Comparison of ENCODE assay signal across 9 mouse cellular contexts in the genomic region with DNA sequence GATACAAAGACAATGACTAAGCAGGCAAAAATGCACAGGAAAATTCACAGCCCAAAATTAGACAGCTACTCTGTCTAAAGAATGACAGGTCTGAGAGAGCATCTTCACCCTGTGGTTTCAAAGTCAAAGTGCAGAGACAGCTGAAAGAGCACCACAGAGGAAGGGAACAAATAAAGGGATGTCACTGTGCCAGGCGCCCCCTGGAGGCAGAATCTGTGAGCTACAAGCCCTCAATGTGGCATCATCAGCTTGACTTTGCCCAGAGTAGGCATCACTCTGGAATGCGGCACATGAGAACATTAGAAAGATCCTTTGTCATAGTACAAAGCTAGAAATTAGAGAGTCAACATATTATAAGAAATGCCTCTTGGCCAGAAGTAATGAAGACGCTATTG. TPM values are rescaled to one million over a fixed set of nuclear protein-coding genes. Genes with fewer than 3 reads are reported as not detected.
DNase-seq lines count a peak whose midpoint lies in the region; ATAC-seq and TF ChIP-seq lines count a peak whose summit lies in the region.
"Had no signal": no experiment of that assay in that cellular context is flagged by ENCODE, and none has a peak within 500 bp of the region (broad histone marks: within the 10 kb centered on the region; RNA-seq: fewer than 3 reads in every experiment).

No protein-coding gene starts in this region.

- peak; percentile 57 for TF ChIP-seq CTCF in gastrocnemius, adult 2 months (IDR thresholded peaks at IDR 0.05)

- no peak for ATAC-seq in erythroid progenitor cell, adult 5-6 weeks (replicated peaks; ENCODE audit: low FRiP score, poor library complexity, severe bottlenecking)

- no peak for DNase-seq in gastrocnemius, adult 2 months
- no peak for DNase-seq in gastrocnemius, postnatal 36 days
- DNase-seq in urinary bladder, postnatal 14 days (ENCODE audit: low spot score) = peak; percentile 28
- no peak for DNase-seq in urinary bladder, postnatal 10 days (ENCODE audit: low spot score)
- peak; percentile 24 for DNase-seq in c-Kit-positive CD71-positive TER-119-negative erythroid progenitor cells, embryonic 14.5 days (ENCODE audit: low read depth)
- peak; percentile 13 to 32 for DNase-seq in layer of hippocampus, postnatal 36 days
- DNase-seq in retina, embryonic 14.5 days (ENCODE audit: low spot score) = peak; percentile 55

- intact Hi-C loops in gastrocnemius, adult 2 months (cut with DNase I) = no loop called here
- intact Hi-C loops in gastrocnemius, postnatal 36 days (cut with DNase I) = no loop called here

- H3K27ac ChIP-seq in gastrocnemius, adult 2 months = no peak overlapping the region
- H3K27ac ChIP-seq: embryonic facial prominence, embryonic 13.5 days had no signal

- H3K4me3 ChIP-seq in gastrocnemius, adult 2 months = no peak overlapping the region
- H3K4me3 ChIP-seq: embryonic facial prominence, embryonic 13.5 days had no signal

RNA-seq across cellular contexts. Expression of a gene that starts 49.3 kb away (rescaled TPM):
- total RNA-seq in gastrocnemius, adult 2 months (2021) = 10 to 100 TPM; 43.0 to 66.2 TPM
- 10 to 100 TPM; 38.1 to 48.0 TPM for total RNA-seq in gastrocnemius, postnatal 36 days (2021)
- total RNA-seq in layer of hippocampus, postnatal 36 days (2021) = 10 to 100 TPM; 13.2 to 14.0 TPM
- total RNA-seq in erythroid progenitor cell, adult 5-6 weeks (2015; ENCODE audit: low replicate concordance) = 7.9 and 8.0 TPM in 2 replicates
- 9.5 and 37.1 TPM in 2 replicates for total RNA-seq in erythroid progenitor cell, adult 5-6 weeks (2017; ENCODE audit: low replicate concordance)

Comparison
In these comparisons a context has a peak if more than half of its experiments do, and no peak if none do; other contexts are left out.
1. DNase-seq: peak in urinary bladder, postnatal 14 days (single experiment), c-Kit-positive CD71-positive TER-119-negative erythroid progenitor cells, embryonic 14.5 days (single experiment), layer of hippocampus, postnatal 36 days (2 of 2) and retina, embryonic 14.5 days (single experiment); none in gastrocnemius, adult 2 months (single experiment), gastrocnemius, postnatal 36 days (0 of 2) and urinary bladder, postnatal 10 days (single experiment).